In genomic region chr11:31649507-31649906, GRCm38 (mm10) we compare ENCODE assay signal across 21 mouse cellular contexts. TPM values are rescaled to one million over a fixed set of nuclear protein-coding genes. Genes with fewer than 3 reads are reported as not detected.
A peak's percentile ranks its signal among the peaks of the same experiment; 100 is the strongest.
DNase-seq lines count a peak whose midpoint lies in the region; ATAC-seq and TF ChIP-seq lines count a peak whose summit lies in the region.
"Had no signal": no experiment of that assay in that cellular context is flagged by ENCODE, and none has a peak within 500 bp of the region (broad histone marks: within the 10 kb centered on the region; RNA-seq: fewer than 3 reads in every experiment).

No protein-coding gene starts in this region.

- H3K27me3 ChIP-seq in heart, embryonic 10.5 days (ENCODE audit: insufficient read depth, poor library complexity, severe bottlenecking), result no peaks in the 10 kb centered on the region
- no peaks in the 10 kb centered on the region for H3K27me3 ChIP-seq in heart, postnatal 0 days (ENCODE audit: control insufficient read depth, insufficient read depth, low read length)
- no peaks in the 10 kb centered on the region for H3K27me3 ChIP-seq in heart, embryonic 12.5 days (replicated peaks)
- no peaks in the 10 kb centered on the region for H3K27me3 ChIP-seq in kidney, embryonic 15.5 days
- H3K27me3 ChIP-seq: CH12.LX, Patski had no signal

- no peaks in the 10 kb centered on the region for H3K36me3 ChIP-seq in heart, embryonic 10.5 days
- no peaks in the 10 kb centered on the region for H3K36me3 ChIP-seq in heart, postnatal 0 days (replicated peaks; ENCODE audit: control insufficient read depth, insufficient read depth, low read length)
- H3K36me3 ChIP-seq in heart, embryonic 12.5 days, result no peaks in the 10 kb centered on the region
- no peaks in the 10 kb centered on the region for H3K36me3 ChIP-seq in kidney, embryonic 15.5 days
- H3K36me3 ChIP-seq: G1E had no signal

- H3K4me3 ChIP-seq in heart, embryonic 10.5 days, result no peak overlapping the region
- H3K4me3 ChIP-seq in heart, postnatal 0 days (ENCODE audit: low read depth, low read length), result no peak overlapping the region
- no peak overlapping the region for H3K4me3 ChIP-seq in heart, embryonic 12.5 days
- no peak overlapping the region for H3K4me3 ChIP-seq in kidney, embryonic 15.5 days (replicated peaks)

- no peaks in the 10 kb centered on the region for H3K9me3 ChIP-seq in heart, embryonic 10.5 days
- 0 out of 2 replicates have a peak, but pooled peaks cover 5% of the 10 kb centered on the region for H3K9me3 ChIP-seq in heart, postnatal 0 days (replicated peaks; ENCODE audit: control insufficient read depth, low read length)
- peaks cover 5% of the 10 kb centered on the region for H3K9me3 ChIP-seq in heart, embryonic 12.5 days (replicated peaks)
- no peaks in the 10 kb centered on the region for H3K9me3 ChIP-seq in kidney, embryonic 15.5 days (replicated peaks)
- H3K9me3 ChIP-seq: G1E had no signal

- DNase-seq in heart, adult 11 months, result peak; percentile 90
- DNase-seq in heart, embryonic 10.5 days (ENCODE audit: low spot score), result no peak
- peak; percentile 11 for DNase-seq in heart, postnatal 0 days (ENCODE audit: low spot score)
- DNase-seq: adrenal gland, adult 2 months; adrenal gland, adult 8-10 months; adrenal gland, postnatal 10 days; adrenal gland, postnatal 14 days; adrenal gland, postnatal 25 days; adrenal gland, postnatal 36 days; B cell, adult 2 months; cerebellum, adult 11 months; cerebellum, adult 11-12 months; cerebellum, adult 18-20 months had no signal

- TF ChIP-seq EP300 in heart, postnatal 0 days (IDR thresholded peaks at IDR 0.05; ENCODE audit: low read depth), result no peak

- no peak for TF ChIP-seq CTCF in heart, postnatal 0 days (IDR thresholded peaks at IDR 0.05; ENCODE audit: low read depth)

- H3K4me1 ChIP-seq in heart, embryonic 10.5 days, result no peaks in the 10 kb centered on the region
- 0 out of 2 replicates have a peak, but pooled peaks cover 2% of the 10 kb centered on the region for H3K4me1 ChIP-seq in heart, postnatal 0 days (ENCODE audit: control insufficient read depth, insufficient read depth)
- no peaks in the 10 kb centered on the region; the same call in 1 of the 2 replicates for H3K4me1 ChIP-seq in heart, embryonic 12.5 days (replicated peaks)
- no peaks in the 10 kb centered on the region for H3K4me1 ChIP-seq in kidney, embryonic 15.5 days

- H3K4me2 ChIP-seq in heart, postnatal 0 days (ENCODE audit: low read depth, low read length), result no peak overlapping the region
- no peak overlapping the region for H3K4me2 ChIP-seq in heart, embryonic 12.5 days
- H3K4me2 ChIP-seq in kidney, embryonic 15.5 days, result no peak overlapping the region

- no peak overlapping the region for H3K9ac ChIP-seq in heart, postnatal 0 days (replicated peaks; ENCODE audit: low read depth, low read length)
- no peak overlapping the region for H3K9ac ChIP-seq in heart, embryonic 12.5 days
- H3K9ac ChIP-seq in kidney, embryonic 15.5 days, result no peak overlapping the region

- H3K27ac ChIP-seq in heart, embryonic 10.5 days, result no peak overlapping the region
- H3K27ac ChIP-seq in heart, postnatal 0 days (ENCODE audit: low read depth), result no peak overlapping the region
- H3K27ac ChIP-seq in heart, embryonic 12.5 days (ENCODE audit: poor library complexity, severe bottlenecking), result no peak overlapping the region
- no peak overlapping the region for H3K27ac ChIP-seq in kidney, embryonic 15.5 days

- 66% methylated on average over 2 of the region's 2 CpGs for WGBS in heart, embryonic 10.5 days
- WGBS in heart, postnatal 0 days, result 38% methylated on average over 2 of the region's 2 CpGs
- WGBS in heart, embryonic 12.5 days, result 31% methylated on average over 2 of the region's 2 CpGs
- WGBS in kidney, embryonic 15.5 days, result 53% methylated on average over 2 of the region's 2 CpGs

- peak; percentile 62 for ATAC-seq in heart, postnatal 0 days (ENCODE audit: insufficient read depth, low read depth)
- no peak for ATAC-seq in heart, embryonic 12.5 days (ENCODE audit: insufficient number of reproducible peaks, low FRiP score)
- peak; percentile 35; the same call in 1 of the 2 replicates for ATAC-seq in erythroblast, adult 5-6 weeks (replicated peaks; ENCODE audit: low FRiP score, poor library complexity, severe bottlenecking)
- ATAC-seq in kidney, embryonic 15.5 days (replicated peaks; ENCODE audit: low FRiP score), result no peak
- ATAC-seq: activated CD4-positive, CD25-positive, alpha-beta regulatory T cell, adult 4 months; CD4-positive, CD25-positive, alpha-beta regulatory T cell, adult 4 months; Patski had no signal

RNA-seq across cellular contexts. Expression of gene Bod1, which starts 22.2 kb away (rescaled TPM):
- polyA plus RNA-seq in heart, embryonic 10.5 days (2016; fragmentation: Nextera tagmentation; extraction: Ambion mirVana), result 65.5 and 81.7 TPM in 2 replicates
- total RNA-seq in heart, postnatal 0 days (2014; rRNA removed; ENCODE audit: low replicate concordance), result 77.1 and 96.1 TPM in 2 replicates
- 65.6 and 69.9 TPM in 2 replicates for polyA plus RNA-seq in heart, postnatal 0 days (2015; fragmentation: Nextera tagmentation; extraction: Ambion mirVana)
- polyA plus RNA-seq in heart, embryonic 12.5 days (2016; fragmentation: Nextera tagmentation; extraction: Ambion mirVana), result 78.3 and 79.8 TPM in 2 replicates
- total RNA-seq in erythroblast, adult 5-6 weeks (2015; ENCODE audit: low replicate concordance), result 1.9 and 4.6 TPM in 2 replicates
- total RNA-seq in erythroblast, adult 5-6 weeks (2017; ENCODE audit: low replicate concordance), result 1.5 and 3.2 TPM in 2 replicates
- 84.9 and 86.8 TPM in 2 replicates for polyA plus RNA-seq in kidney, embryonic 15.5 days (2015; fragmentation: Nextera tagmentation; extraction: Ambion mirVana)

Comparison
In these comparisons a context has a peak if more than half of its experiments do, and no peak if none do; other contexts are left out.
1. ATAC-seq: peak in heart, postnatal 0 days (single experiment) and erythroblast, adult 5-6 weeks (single experiment); none in heart, embryonic 12.5 days (single experiment) and kidney, embryonic 15.5 days (single experiment).